In the genomic region with DNA sequence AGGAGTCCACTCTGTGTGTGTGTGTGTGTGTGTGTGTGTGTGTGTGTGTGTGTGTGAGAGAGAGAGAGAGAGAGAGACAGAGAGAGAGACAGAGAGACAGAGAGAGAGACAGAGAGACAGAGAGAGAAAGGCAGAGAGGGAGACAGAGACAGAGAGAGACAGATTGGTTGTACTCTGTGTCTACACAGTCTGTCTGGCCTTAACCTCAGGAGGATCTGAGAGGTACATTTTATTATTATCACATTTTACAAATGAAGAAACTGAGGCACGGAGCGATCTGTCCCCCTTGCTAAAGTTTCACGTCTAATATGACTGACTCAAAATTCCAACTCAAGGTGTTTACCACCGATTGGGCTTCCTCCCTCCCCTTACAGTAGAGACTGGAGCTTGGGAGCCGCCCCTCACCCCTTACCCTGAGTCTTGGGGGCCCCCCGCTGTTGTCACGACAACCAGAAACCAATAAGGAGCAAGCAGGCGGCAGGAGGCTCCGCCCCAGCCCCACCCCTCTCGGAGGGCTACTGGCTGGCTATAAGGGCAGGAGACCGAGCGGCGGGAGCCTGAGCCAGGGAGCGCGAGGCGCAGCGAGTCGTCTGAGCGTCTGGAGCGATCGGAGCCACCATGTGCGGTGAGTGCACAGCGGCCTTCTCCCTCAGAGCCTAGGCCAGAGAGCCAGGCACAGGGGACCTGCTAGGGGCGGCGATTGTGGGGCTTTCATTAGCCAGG, we compare ENCODE assay signal across 8 mouse cellular contexts. TPM values are rescaled to one million over a fixed set of nuclear protein-coding genes. Genes with fewer than 3 reads are reported as not detected.
DNase-seq lines count a peak whose midpoint lies in the region; ATAC-seq and TF ChIP-seq lines count a peak whose summit lies in the region.

A gene (plus strand): TSS at position 560 of the 723 bp plus-strand sequence.

- no peaks in the 10 kb centered on the region; the same call in 1 of the 2 replicates for H3K36me3 ChIP-seq in heart, embryonic 10.5 days
- no peaks in the 10 kb centered on the region for H3K36me3 ChIP-seq in limb, embryonic 13.5 days
- no peaks in the 10 kb centered on the region for H3K36me3 ChIP-seq in midbrain, embryonic 15.5 days (replicated peaks)
- no peaks in the 10 kb centered on the region for H3K36me3 ChIP-seq in stomach, postnatal 0 days (ENCODE audit: control insufficient read depth, insufficient read depth, low read length)

- 0 out of 2 replicates have a peak, but pooled peaks have one; percentile 16 for ATAC-seq in erythroblast, adult 5-6 weeks (replicated peaks; ENCODE audit: low FRiP score, poor library complexity, severe bottlenecking)
- peak; percentile 99 for ATAC-seq in limb, embryonic 13.5 days (ENCODE audit: low FRiP score, low read depth)
- peak; percentile 98 for ATAC-seq in midbrain, embryonic 15.5 days (replicated peaks)
- peak; percentile 91 for ATAC-seq in stomach, postnatal 0 days (ENCODE audit: low FRiP score, low TSS enrichment)

- H3K4me3 ChIP-seq in heart, embryonic 10.5 days = peak within 1 kb of the TSS; percentile 78
- H3K4me3 ChIP-seq in limb, embryonic 13.5 days = peak within 1 kb of the TSS; percentile 71
- H3K4me3 ChIP-seq in midbrain, embryonic 15.5 days = peak within 1 kb of the TSS; percentile 70
- peak within 1 kb of the TSS; percentile 55 for H3K4me3 ChIP-seq in stomach, postnatal 0 days (ENCODE audit: low read depth, low read length)

- peaks cover 5% of the 10 kb centered on the region; the same call in 1 of the 2 replicates for H3K27me3 ChIP-seq in heart, embryonic 10.5 days (ENCODE audit: insufficient read depth, poor library complexity, severe bottlenecking)
- H3K27me3 ChIP-seq in limb, embryonic 13.5 days = no peaks in the 10 kb centered on the region
- no peaks in the 10 kb centered on the region for H3K27me3 ChIP-seq in midbrain, embryonic 15.5 days (replicated peaks)
- no peaks in the 10 kb centered on the region for H3K27me3 ChIP-seq in stomach, postnatal 0 days (ENCODE audit: control insufficient read depth, insufficient read depth, low read length)

- TF ChIP-seq EP300 in stomach, postnatal 0 days (optimal IDR thresholded peaks at IDR 0.05) = no peak

- H3K9me3 ChIP-seq in heart, embryonic 10.5 days = no peaks in the 10 kb centered on the region
- H3K9me3 ChIP-seq in limb, embryonic 13.5 days = peaks cover 11% of the 10 kb centered on the region; the same call in 1 of the 2 replicates
- no peaks in the 10 kb centered on the region for H3K9me3 ChIP-seq in midbrain, embryonic 15.5 days
- no peaks in the 10 kb centered on the region for H3K9me3 ChIP-seq in stomach, postnatal 0 days (ENCODE audit: control insufficient read depth, low read length)

- peak within 1 kb of the TSS; percentile 87 for H3K27ac ChIP-seq in heart, embryonic 10.5 days
- peak within 1 kb of the TSS; percentile 89 for H3K27ac ChIP-seq in limb, embryonic 13.5 days
- peak within 1 kb of the TSS; percentile 43; the same call in 1 of the 2 replicates for H3K27ac ChIP-seq in midbrain, embryonic 15.5 days
- no peak within 1 kb of the TSS for H3K27ac ChIP-seq in stomach, postnatal 0 days (replicated peaks)

- peak within 1 kb of the TSS; percentile 82 for H3K9ac ChIP-seq in limb, embryonic 13.5 days
- peak within 1 kb of the TSS; percentile 75 for H3K9ac ChIP-seq in midbrain, embryonic 15.5 days
- peak within 1 kb of the TSS; percentile 64 for H3K9ac ChIP-seq in stomach, postnatal 0 days (ENCODE audit: low read length)

- H3K4me1 ChIP-seq in heart, embryonic 10.5 days = peaks cover 31% of the 10 kb centered on the region
- H3K4me1 ChIP-seq in limb, embryonic 13.5 days = peaks cover 29% of the 10 kb centered on the region
- H3K4me1 ChIP-seq in midbrain, embryonic 15.5 days = peaks cover 15% of the 10 kb centered on the region
- H3K4me1 ChIP-seq in stomach, postnatal 0 days (replicated peaks; ENCODE audit: control insufficient read depth, insufficient read depth) = 0 out of 2 replicates have a peak, but pooled peaks cover 2% of the 10 kb centered on the region

- peak; percentile 5 to 10 for DNase-seq in spleen, postnatal 36 days (ENCODE audit: low spot score in 2 of 2)
- no peak for DNase-seq in spleen, adult 12 weeks (ENCODE audit: low spot score)
- peak; percentile 97 for DNase-seq in heart, embryonic 10.5 days (ENCODE audit: low spot score)
- DNase-seq in kidney, adult 9 months = peak; percentile 52
- peak; percentile 80 for DNase-seq in stomach, postnatal 0 days (ENCODE audit: low spot score)

- WGBS in heart, embryonic 10.5 days = under 1% methylated on average over 25 of the region's 25 CpGs
- under 1% methylated on average over 25 of the region's 25 CpGs for WGBS in limb, embryonic 13.5 days
- under 1% methylated on average over 25 of the region's 25 CpGs for WGBS in midbrain, embryonic 15.5 days
- under 1% methylated on average over 25 of the region's 25 CpGs for WGBS in stomach, postnatal 0 days

- TF ChIP-seq CTCF in stomach, postnatal 0 days (IDR thresholded peaks at IDR 0.05; ENCODE audit: low read depth) = 0 out of 2 replicates have a peak, but pooled peaks have one; percentile 1

- peak within 1 kb of the TSS; percentile 86 for H3K4me2 ChIP-seq in limb, embryonic 13.5 days (replicated peaks)
- peak within 1 kb of the TSS; percentile 94 for H3K4me2 ChIP-seq in midbrain, embryonic 15.5 days
- peak within 1 kb of the TSS; percentile 77 for H3K4me2 ChIP-seq in stomach, postnatal 0 days (replicated peaks; ENCODE audit: low read depth)

RNA-seq across cellular contexts. Expression of the gene that starts here (rescaled TPM):
- not detected in 2 replicates for total RNA-seq in erythroblast, adult 5-6 weeks (2015; ENCODE audit: low replicate concordance)
- total RNA-seq in erythroblast, adult 5-6 weeks (2017; ENCODE audit: low replicate concordance) = 0.17 TPM in 1 of 2 replicates, not detected in the other
- 21.3 and 24.5 TPM in 2 replicates for polyA plus RNA-seq in heart, embryonic 10.5 days (2016; fragmentation: Nextera tagmentation; extraction: Ambion mirVana)
- 37.2 and 39.3 TPM in 2 replicates for polyA plus RNA-seq in limb, embryonic 13.5 days (2015; fragmentation: Nextera tagmentation; extraction: Ambion mirVana)
- 6.1 and 6.7 TPM in 2 replicates for polyA plus RNA-seq in midbrain, embryonic 15.5 days (2015; fragmentation: Nextera tagmentation; extraction: Ambion mirVana)
- 2.3 and 2.8 TPM in 2 replicates for polyA plus RNA-seq in stomach, postnatal 0 days (2015; fragmentation: Nextera tagmentation; extraction: Ambion mirVana)

Comparison
In these comparisons a context has a peak if more than half of its experiments do, and no peak if none do; other contexts are left out.
1. Peak in ATAC-seq in erythroblast, adult 5-6 weeks; RNA of the gene not detected or under 1 TPM.
2. ATAC-seq: peak in every context shown above with its lines; median percentile 99 in limb, embryonic 13.5 days; 98 in midbrain, embryonic 15.5 days; 91 in stomach, postnatal 0 days; 16 in erythroblast, adult 5-6 weeks.